In genomic region chr9:60208843-60209242, GRCm38 (mm10) we compare ENCODE assay signal across 20 mouse cellular contexts.
"Had no signal": no experiment of that assay in that cellular context is flagged by ENCODE, and none has a peak within 500 bp of the region (broad histone marks: within the 10 kb centered on the region; RNA-seq: fewer than 3 reads in every experiment).

No protein-coding gene starts in this region.

- H3K36me3 ChIP-seq: lung, embryonic 15.5 days; midbrain, embryonic 10.5 days; midbrain, embryonic 12.5 days; neural tube, embryonic 13.5 days; neural tube, embryonic 15.5 days; stomach, embryonic 15.5 days had no signal

- H3K27me3 ChIP-seq: lung, embryonic 15.5 days; midbrain, embryonic 12.5 days; neural tube, embryonic 13.5 days; neural tube, embryonic 15.5 days; stomach, embryonic 15.5 days had no signal

- H3K27ac ChIP-seq: lung, embryonic 15.5 days; midbrain, embryonic 10.5 days; midbrain, embryonic 12.5 days; neural tube, embryonic 13.5 days; neural tube, embryonic 15.5 days; stomach, embryonic 15.5 days; stomach, postnatal 0 days had no signal

- H3K4me3 ChIP-seq: lung, embryonic 15.5 days; midbrain, embryonic 10.5 days; midbrain, embryonic 12.5 days; myocyte; neural tube, embryonic 13.5 days; neural tube, embryonic 15.5 days; stomach, embryonic 15.5 days had no signal

- H3K4me1 ChIP-seq: lung, embryonic 15.5 days; midbrain, embryonic 10.5 days; midbrain, embryonic 12.5 days; neural tube, embryonic 13.5 days; neural tube, embryonic 15.5 days; stomach, embryonic 15.5 days had no signal

- DNase-seq: liver, postnatal 0 days; lung, adult 2 months; lung, postnatal 14 days; lung, postnatal 4 days; midbrain, embryonic 14.5 days; retina, postnatal 1 day; right cerebral cortex, adult 18-20 months; right cerebral cortex, postnatal 25 days; right cerebral cortex, postnatal 4 days; thymus, adult 2 months; thymus, postnatal 25 days; thymus, postnatal 4 days had no signal
